Mouse (Mus musculus): ENCODE data around the gene 4930519P11Rik.

The 4930519P11Rik gene

DNA sequence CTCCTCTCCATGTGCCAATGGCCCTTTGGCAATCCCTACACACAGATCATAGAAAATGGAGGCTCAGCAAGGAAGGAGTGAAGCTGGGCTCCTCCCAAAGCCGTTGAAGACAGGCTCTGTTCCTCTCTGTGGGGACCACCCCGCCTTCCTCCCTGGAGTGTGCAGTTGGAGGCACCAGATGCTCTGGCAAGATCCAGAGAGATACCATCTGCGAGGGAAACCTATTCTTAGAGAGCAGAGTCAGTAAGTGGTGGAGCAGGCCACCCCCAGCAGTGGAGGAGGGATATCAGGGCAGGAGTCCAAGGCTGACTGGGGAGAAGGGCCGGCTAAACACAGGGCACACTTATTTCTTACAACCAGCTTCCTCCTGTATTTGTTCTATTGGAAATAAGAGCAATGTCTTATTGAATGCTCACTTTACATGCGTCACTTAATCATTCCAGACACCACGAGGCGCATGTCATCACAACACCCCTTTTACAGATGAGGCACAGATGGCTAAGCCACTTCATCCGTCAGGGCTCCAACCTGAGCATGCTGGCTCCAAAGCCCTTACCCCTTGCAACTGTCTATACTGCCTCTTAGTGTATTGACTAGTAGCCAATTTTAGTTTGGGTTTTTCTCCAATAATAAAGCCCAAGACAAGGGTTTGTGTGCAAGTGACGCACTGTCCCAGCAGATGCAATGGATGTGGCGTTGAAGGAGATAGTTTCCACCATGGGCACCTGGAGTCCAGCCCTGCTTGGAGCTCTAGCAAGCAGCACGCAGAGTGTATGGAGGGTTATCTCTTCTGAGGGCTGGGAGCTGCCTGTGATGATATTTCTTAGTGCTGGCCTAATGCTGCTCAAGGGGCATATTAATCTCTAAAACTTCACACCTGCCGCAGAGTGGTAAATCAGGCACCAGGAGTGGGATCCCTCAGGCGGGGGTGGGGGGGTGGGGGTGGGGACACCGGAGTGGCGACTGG is 29.0 kb downstream of the 4930519P11Rik start:
- peak; percentile 94 to 97 for DNase-seq (ENCODE audit: low spot score in 2 of 2)

DNA sequence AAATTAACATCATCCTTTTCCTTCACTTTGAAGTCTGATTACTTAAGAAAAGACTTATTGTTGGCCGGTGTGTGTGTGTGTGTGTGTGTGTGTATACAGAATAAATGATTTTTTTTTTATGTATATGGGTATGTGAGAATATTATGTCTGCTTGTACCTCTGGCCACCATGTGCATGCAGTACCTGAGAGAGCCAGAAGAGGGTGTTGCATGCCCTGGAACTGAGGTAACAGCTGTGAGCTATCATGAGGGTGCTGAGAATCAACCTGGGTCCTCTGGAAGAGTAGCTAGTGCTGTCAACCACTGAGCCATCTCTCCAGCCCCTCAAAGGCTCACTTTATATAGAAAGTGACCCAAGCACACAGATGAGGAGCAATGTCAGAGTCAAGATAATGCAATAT is 31.8 kb downstream of the 4930519P11Rik start:
- no peak for DNase-seq (ENCODE audit: low spot score in 2 of 2)

- no peak for DNase-seq (ENCODE audit: low spot score in 2 of 2)
Observed at GRCm38 (mm10) chr2:154580586-154580985, 32.7 kb downstream of the 4930519P11Rik start.

DNA sequence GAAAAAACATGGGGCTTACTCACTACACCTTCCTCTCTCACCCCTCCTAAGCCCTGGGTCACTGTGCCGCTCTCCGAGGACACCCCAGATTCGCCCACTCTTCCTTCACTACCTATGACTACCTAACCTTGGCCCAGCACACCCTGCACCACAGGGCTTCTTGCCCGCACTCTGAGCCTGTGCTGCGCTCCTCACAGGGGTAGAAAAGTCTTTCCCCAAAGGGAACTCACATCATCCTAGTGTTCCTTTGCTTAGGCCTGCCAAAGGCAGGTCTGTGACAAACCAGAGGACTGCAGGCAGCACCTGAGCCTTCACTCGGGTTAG is 35.5 kb downstream of the 4930519P11Rik start:
- no peak for DNase-seq (ENCODE audit: low spot score in 2 of 2)

DNA sequence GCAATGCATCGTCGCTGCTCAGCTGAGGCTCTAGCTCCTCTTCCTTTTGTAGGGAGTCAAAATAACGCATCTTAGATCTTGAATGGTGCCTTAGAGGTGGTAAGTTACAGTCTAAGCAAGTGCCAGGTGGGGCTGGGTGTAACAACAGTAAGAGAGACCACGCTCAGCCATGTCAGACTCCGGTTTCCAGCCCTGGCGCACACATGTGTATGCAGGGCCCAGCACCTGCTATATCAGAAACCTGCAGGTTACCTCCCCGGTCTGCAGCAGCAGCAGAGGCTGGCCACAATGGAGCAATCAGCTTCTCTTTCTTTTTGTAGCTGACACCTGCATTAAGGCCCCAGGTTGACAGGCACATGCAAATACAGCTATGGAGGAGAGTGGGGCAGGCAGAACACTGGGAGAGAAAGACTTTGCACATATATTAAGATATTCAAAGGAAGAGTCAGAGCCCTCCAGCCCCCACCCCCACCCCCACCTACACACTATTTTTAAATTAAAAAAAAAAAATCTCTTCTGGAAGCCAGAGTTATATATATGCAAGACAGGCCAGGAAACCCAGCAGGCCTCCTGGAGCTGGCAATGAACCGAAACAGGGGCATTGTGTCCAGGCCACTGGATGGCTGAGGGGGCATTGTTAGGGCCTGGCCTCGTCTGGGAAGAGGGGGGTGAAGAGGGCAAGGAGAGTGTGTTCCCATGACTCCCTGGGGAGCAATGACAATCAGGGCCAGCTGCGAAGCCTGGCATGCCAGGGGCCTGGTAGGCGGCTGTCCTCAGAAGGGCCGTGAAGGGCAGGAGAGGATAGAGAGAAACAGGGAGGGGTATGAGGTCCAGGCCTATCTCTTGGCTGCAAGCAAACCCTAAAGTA is 36.1 kb downstream of the 4930519P11Rik start:
- no peak for DNase-seq (ENCODE audit: low spot score in 2 of 2)

DNA sequence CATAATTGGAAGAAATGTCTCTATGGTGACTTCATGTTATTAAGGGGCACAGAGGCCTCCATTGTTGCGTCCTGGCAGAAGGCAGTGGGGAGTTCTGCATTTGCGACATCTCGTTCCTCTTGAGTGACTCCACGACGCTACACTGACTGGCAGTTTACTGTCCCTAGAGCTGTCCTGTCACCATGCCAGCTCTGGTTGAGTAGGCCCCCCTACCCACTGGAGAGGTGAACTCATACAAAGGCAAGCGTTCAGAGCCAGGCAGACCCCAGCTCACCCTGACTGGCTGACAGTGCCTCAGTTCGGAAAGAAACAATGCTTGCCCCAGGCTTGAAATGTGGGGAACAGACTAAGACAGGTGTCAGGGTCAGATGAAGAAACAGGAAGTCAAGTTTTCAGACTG is 39.0 kb downstream of the 4930519P11Rik start:
- DNase-seq (ENCODE audit: low spot score in 2 of 2), result no peak

DNA sequence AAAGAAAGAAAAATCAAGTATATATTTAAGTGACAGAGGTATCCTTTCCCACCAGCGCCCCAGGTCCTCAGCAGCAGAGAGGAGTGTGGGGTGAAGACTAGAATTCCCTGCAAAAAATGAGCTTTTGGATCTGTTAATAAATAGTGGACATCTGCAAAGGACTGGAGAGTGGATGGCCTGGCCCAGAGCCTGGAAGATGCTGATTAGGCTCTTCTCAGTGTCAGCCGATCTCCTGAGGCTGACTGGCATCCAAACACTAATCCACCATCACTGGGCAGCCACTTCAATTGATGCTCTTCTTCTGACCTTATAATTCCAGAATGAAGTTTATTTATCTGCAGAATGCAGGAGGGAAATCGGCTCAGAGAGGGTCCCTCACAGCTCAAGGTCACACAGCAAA is 40.2 kb downstream of the 4930519P11Rik start:
- DNase-seq (ENCODE audit: low spot score in 2 of 2), result no peak

DNA sequence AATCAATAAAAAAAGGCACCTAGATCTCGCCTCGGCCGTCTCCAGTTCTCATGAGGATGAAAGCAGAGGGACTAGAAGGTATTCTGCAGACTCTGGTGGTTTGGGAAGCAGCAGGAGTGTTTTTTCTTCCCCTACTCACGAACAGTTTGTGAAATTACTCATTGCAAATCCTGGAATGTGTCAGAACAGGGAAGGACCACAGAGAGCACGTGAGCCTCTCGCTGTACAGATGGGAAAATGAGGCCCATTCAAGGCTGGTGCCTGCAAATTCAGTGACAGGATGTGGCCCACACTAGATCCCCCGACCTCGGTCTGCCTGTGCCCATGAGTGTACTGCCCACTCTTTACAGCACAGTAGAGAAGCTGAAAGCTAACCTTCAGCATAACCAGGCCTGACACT is 41.3 kb downstream of the 4930519P11Rik start:
- DNase-seq (ENCODE audit: low spot score in 2 of 2), result no peak

DNA sequence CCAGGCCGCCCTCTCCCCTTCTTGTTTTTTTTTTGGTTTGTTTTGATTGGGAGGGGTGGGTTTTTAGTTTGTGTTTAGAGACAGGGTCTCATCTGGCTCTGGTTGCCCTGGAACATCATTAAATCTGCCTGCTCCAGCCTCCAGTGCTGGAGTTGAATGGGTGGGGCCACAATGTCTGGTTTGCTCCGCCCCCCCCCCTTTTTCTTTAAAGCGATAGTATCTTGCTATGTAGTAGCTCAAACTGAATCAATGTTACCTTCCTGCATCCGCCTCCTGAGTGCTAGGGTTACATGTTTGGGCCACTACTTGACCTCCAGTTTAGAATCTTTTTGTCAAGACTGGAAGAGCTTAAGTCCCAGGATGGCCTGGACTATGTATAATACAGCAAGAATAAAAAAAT is 42.0 kb downstream of the 4930519P11Rik start:
- DNase-seq (ENCODE audit: low spot score in 2 of 2), result no peak

DNA sequence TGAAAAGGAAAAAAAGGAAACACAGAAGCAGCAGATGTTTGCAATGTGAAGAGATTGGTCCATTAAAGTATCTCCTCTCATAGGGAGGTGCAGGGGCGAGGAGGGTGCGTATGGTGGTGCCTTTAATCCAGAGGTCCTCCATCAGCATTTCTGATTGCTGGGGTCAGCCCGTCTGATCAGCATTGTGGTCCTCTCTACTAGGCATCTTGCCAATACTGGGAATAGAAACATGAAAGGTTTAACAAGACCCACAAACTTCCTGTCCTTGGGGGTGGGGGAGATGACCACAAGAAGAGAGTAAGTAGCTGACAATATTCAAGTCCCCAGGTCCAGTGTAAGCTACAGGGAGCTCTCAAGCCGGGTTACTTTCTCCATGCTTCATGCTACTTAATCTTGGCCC is 42.6 kb downstream of the 4930519P11Rik start:
- DNase-seq (ENCODE audit: low spot score in 2 of 2), result no peak

GRCm38 (mm10) chr2:154569836-154570286 is 43.4 kb downstream of the 4930519P11Rik start, which contains the start of gene E2f1:
TSS of gene E2f1 (minus strand) at chr2:154569892.
- peak; percentile 97 to 98 for DNase-seq (ENCODE audit: low spot score in 2 of 2)

DNA sequence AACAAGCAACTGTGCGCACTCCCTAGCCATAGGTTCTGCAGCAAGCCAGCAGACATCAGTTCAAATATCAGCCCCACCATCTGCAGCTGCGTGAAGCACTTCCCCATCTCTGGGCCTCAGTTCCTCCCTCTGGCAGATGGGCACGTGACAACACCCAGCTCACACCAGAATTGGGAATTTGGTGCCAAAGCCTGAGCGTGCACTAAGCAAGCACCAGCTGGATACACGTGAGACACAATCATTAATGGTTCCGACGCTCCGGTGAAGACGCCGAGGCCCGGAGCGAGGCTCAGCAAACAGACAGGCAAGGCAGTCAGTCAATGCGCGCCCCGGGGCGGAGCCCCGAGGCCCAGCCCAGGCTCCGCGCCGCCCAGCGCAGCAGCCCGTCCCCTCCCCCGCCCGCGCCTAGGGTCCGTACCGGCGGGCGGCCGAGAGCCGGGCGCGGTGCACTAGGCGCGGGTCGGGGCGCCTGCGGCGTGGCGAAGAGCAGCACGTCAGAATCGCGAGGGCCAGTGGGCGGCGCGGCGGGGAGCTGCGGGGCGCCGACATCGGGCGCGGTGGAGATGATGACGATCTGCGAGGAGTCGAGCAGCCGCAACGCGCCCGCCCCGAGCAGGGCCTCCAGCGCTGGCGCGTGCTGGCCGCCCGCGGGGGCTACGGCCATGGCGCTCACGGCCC is 44.0 kb downstream of the 4930519P11Rik start:
- peak; percentile 78 for DNase-seq (ENCODE audit: low spot score in 2 of 2)

DNA sequence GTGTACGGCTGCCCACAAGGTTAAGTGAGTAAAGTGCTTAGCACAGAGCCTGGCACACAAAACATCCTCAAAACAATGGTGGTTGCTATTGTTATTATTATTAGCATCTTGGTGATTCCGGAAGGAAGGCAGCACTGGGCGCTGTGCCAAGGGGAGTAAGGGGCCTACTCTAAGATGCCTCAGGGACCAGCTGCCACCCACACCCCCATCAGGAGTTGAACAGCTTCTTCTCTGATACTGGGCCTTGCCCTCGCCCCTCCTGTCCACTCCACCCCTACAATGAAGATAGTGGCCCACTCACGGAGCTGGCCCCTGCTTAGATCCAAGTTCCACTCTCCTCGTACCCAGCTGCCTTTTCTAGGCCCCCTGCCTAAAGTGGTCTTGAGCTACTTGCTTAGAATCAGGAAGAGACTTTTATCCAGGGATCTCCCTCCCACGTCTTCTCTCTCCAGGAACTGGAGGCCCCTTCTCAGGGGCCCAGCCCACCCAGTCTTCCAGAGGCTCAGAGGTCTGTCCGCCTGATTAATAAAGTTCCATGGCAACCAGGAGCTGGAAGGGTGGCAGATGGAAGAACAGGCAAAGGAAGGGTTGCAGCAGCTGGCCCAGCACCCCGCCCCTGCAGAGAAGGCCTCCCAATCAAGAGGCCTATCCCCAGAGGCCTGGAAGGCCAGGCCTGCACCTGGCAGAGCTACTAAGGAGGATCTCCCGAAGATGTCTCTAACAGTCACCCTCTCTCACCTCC is 44.7 kb downstream of the 4930519P11Rik start:
- peak; percentile 60 to 68 for DNase-seq (ENCODE audit: low spot score in 2 of 2)

GRCm38 (mm10) chr2:154567766-154568165 is 45.5 kb downstream of the 4930519P11Rik start:
- no peak for DNase-seq (ENCODE audit: low spot score in 2 of 2)

DNA sequence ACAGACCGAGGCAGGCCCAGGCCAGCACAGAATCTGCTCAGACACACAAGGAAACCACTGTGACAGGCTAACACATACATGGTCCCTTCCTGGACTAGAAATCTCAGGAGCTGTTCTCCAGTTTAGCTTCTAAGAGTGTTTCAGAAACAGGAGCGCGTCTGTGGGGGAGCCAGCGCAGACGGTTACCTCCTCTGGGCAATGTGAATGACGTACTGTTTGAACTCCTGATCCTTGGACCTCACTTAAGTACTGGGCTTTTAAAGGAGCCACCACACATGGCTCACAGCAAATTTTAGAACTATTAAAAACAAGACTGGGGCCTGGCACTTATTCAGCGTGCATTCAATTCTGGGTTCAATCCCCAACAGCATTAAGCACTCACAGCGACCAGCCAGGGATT is 46.6 kb downstream of the 4930519P11Rik start:
- no peak for DNase-seq (ENCODE audit: low spot score in 2 of 2)

- no peak for DNase-seq (ENCODE audit: low spot score in 2 of 2)
Observed at GRCm38 (mm10) chr2:154565562-154565961, 47.7 kb downstream of the 4930519P11Rik start.

- DNase-seq (ENCODE audit: low spot score in 2 of 2), result no peak
Observed at GRCm38 (mm10) chr2:154563612-154564170, 49.5 kb downstream of the 4930519P11Rik start.

All from right cerebral cortex, postnatal 10 days (tissue).